8 mouse cellular contexts compared by ENCODE assay signal in the genomic region with DNA sequence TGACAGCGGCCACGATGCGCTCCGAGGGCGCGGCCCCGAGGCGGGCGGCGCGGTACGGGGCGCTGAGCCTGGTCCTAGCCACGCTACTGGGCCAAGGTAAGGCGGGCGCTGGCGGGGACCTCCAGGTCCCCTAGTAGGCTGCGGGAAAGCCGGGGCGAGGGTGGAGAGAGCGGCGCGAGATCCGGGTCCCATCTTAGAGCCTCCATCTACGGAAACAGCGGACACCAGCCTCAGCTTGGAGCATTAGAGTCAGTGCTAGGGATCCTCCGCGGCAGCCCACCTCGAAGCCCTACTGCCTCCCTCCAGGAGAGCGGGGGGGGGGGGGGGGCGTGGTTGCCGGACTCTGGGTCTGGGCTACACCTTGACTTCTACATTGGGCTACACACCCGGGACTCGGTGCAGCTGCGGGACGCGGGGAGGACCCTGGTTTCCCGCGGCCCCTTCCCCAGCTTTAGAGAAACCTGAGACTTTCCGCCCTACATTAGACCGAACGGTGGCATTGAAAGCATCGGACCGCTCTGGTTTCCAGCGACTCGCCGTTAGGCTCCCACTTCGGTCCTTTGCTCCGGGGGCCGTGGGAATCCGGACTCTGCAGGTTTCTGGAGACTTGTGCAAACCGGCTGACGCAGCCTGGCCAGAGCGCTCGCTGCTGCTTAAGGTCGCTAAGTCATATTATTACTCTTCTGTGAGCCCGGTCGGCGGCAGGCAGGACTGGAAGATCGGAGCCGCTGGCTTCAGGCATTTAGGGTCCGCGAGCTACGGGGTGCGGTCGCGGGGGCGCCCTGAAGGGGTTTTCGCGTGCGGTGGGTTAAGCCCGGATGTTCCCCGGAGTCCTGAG. TPM values are rescaled to one million over a fixed set of nuclear protein-coding genes. Genes with fewer than 3 reads are reported as not detected.
DNase-seq lines count a peak whose midpoint lies in the region; ATAC-seq and TF ChIP-seq lines count a peak whose summit lies in the region.

No protein-coding gene starts in this region.

- TF ChIP-seq EP300 in liver, embryonic 14.5 days (IDR thresholded peaks at IDR 0.05; ENCODE audit: low read depth): no peak

- H3K4me3 ChIP-seq in kidney, postnatal 0 days (replicated peaks; ENCODE audit: low read depth, low read length): peak overlapping the region; percentile 42
- peak overlapping the region; percentile 61 for H3K4me3 ChIP-seq in forebrain, embryonic 15.5 days
- H3K4me3 ChIP-seq in liver, embryonic 14.5 days (ENCODE audit: insufficient read depth in 1 of 2, low read depth in 2 of 2, low read length in 2 of 2): peak overlapping the region in 1 of 2 experiments; percentile 40; a peak in 2 of 4 replicates
- peak overlapping the region; percentile 61 for H3K4me3 ChIP-seq in stomach, embryonic 15.5 days (replicated peaks)

- no peaks in the 10 kb centered on the region for H3K4me1 ChIP-seq in kidney, postnatal 0 days (replicated peaks; ENCODE audit: insufficient read depth, low read length)
- peaks cover 29% of the 10 kb centered on the region for H3K4me1 ChIP-seq in forebrain, embryonic 15.5 days
- H3K4me1 ChIP-seq in liver, embryonic 14.5 days (replicated peaks; ENCODE audit: control insufficient read depth in 2 of 2, insufficient read depth in 2 of 2, low read length in 1 of 2): no peaks in the 10 kb centered on the region
- H3K4me1 ChIP-seq in stomach, embryonic 15.5 days: peaks cover 21% of the 10 kb centered on the region

- H3K27ac ChIP-seq in kidney, postnatal 0 days: no peak overlapping the region
- no peak overlapping the region for H3K27ac ChIP-seq in forebrain, embryonic 15.5 days (replicated peaks)
- no peak overlapping the region for H3K27ac ChIP-seq in liver, embryonic 14.5 days
- H3K27ac ChIP-seq in stomach, embryonic 15.5 days: no peak overlapping the region

- no peaks in the 10 kb centered on the region for H3K36me3 ChIP-seq in kidney, postnatal 0 days (ENCODE audit: insufficient read depth, low read length)
- no peaks in the 10 kb centered on the region for H3K36me3 ChIP-seq in forebrain, embryonic 15.5 days
- no peaks in the 10 kb centered on the region for H3K36me3 ChIP-seq in liver, embryonic 14.5 days (replicated peaks; ENCODE audit: control insufficient read depth, insufficient read depth, low read depth)
- H3K36me3 ChIP-seq in stomach, embryonic 15.5 days: no peaks in the 10 kb centered on the region

- peak; percentile 4 for DNase-seq in kidney, postnatal 0 days (ENCODE audit: low spot score)
- no peak for DNase-seq in kidney, adult 8-10 months
- DNase-seq in cerebellum, adult 11 months: peak; percentile 39
- no peak for DNase-seq in liver, embryonic 14.5 days (ENCODE audit: low read depth in 3 of 3, low spot score in 3 of 3)
- DNase-seq in gastrocnemius, postnatal 14 days: no peak
- DNase-seq in thymus, postnatal 25 days: no peak

- H3K9ac ChIP-seq in kidney, postnatal 0 days (ENCODE audit: low read depth, low read length): 0 out of 2 replicates have a peak overlapping the region, but pooled peaks have one; percentile 35
- peak overlapping the region; percentile 50 for H3K9ac ChIP-seq in forebrain, embryonic 15.5 days (replicated peaks)
- H3K9ac ChIP-seq in liver, embryonic 14.5 days (replicated peaks): no peak overlapping the region
- peak overlapping the region; percentile 4; the same call in 1 of the 2 replicates for H3K9ac ChIP-seq in stomach, embryonic 15.5 days

- no peaks in the 10 kb centered on the region; the same call in 1 of the 2 replicates for H3K9me3 ChIP-seq in kidney, postnatal 0 days (replicated peaks; ENCODE audit: low read length)
- no peaks in the 10 kb centered on the region for H3K9me3 ChIP-seq in forebrain, embryonic 15.5 days
- no peaks in the 10 kb centered on the region for H3K9me3 ChIP-seq in liver, embryonic 14.5 days (ENCODE audit: control insufficient read depth, low read length)
- no peaks in the 10 kb centered on the region for H3K9me3 ChIP-seq in stomach, embryonic 15.5 days

- H3K4me2 ChIP-seq in kidney, postnatal 0 days (ENCODE audit: low read length): peak overlapping the region; percentile 85
- peak overlapping the region; percentile 87 for H3K4me2 ChIP-seq in forebrain, embryonic 15.5 days (replicated peaks)
- peak overlapping the region; percentile 26 for H3K4me2 ChIP-seq in liver, embryonic 14.5 days (ENCODE audit: low read depth)
- H3K4me2 ChIP-seq in stomach, embryonic 15.5 days: peak overlapping the region; percentile 87

- intact Hi-C loops in gastrocnemius, postnatal 14 days (cut with DNase I; ENCODE audit: low total_unique reads): no loop called here

- peaks cover 40% of the 10 kb centered on the region for H3K27me3 ChIP-seq in kidney, postnatal 0 days (ENCODE audit: insufficient read depth, low read length)
- peaks cover 34% of the 10 kb centered on the region for H3K27me3 ChIP-seq in forebrain, embryonic 15.5 days
- peaks cover 41% of the 10 kb centered on the region for H3K27me3 ChIP-seq in liver, embryonic 14.5 days (ENCODE audit: control insufficient read depth, insufficient read depth, low read length)
- H3K27me3 ChIP-seq in stomach, embryonic 15.5 days (replicated peaks): peaks cover 54% of the 10 kb centered on the region

- under 1% methylated on average over 70 of the region's 73 CpGs for WGBS in kidney, postnatal 0 days
- under 1% methylated on average over 71 of the region's 73 CpGs for WGBS in forebrain, embryonic 15.5 days
- 2% methylated on average over 68 of the region's 73 CpGs for WGBS in liver, embryonic 14.5 days (ENCODE audit: insufficient replicate concordance)
- WGBS in stomach, embryonic 15.5 days: under 1% methylated on average over 73 of the region's 73 CpGs

- no peak for TF ChIP-seq CTCF in kidney, postnatal 0 days (IDR thresholded peaks at IDR 0.05; ENCODE audit: low read depth)
- no peak for TF ChIP-seq CTCF in liver, embryonic 14.5 days (IDR thresholded peaks at IDR 0.05; ENCODE audit: low read depth)

- ATAC-seq in kidney, postnatal 0 days (replicated peaks; ENCODE audit: low FRiP score, low read depth): peak; percentile 71
- peak; percentile 77; the same call in 1 of the 2 replicates for ATAC-seq in forebrain, embryonic 15.5 days (replicated peaks)
- no peak for ATAC-seq in liver, embryonic 14.5 days (ENCODE audit: insufficient read depth)
- peak; percentile 70 for ATAC-seq in stomach, embryonic 15.5 days (ENCODE audit: insufficient read depth, low FRiP score, low read depth)

RNA-seq across cellular contexts. Expression of a gene that starts 0.5 kb away (rescaled TPM):
- polyA plus RNA-seq in kidney, postnatal 0 days (2015; fragmentation: Nextera tagmentation; extraction: Ambion mirVana): 0.74 and 0.75 TPM in 2 replicates
- 6.3 and 7.5 TPM in 2 replicates for polyA plus RNA-seq in forebrain, embryonic 15.5 days (2015; fragmentation: Nextera tagmentation; extraction: Ambion mirVana)
- polyA plus RNA-seq in liver, embryonic 14.5 days (2012; rRNA removed): 0.05 and 0.08 TPM in 2 replicates
- 0.03 TPM in 1 of 2 replicates, not detected in the other for polyA plus RNA-seq in liver, embryonic 14.5 days (2014; fragmentation: Nextera tagmentation; extraction: Ambion mirVana)
- polyA plus RNA-seq in stomach, embryonic 15.5 days (2015; fragmentation: Nextera tagmentation; extraction: Ambion mirVana): 2.0 and 2.2 TPM in 2 replicates
- total RNA-seq in gastrocnemius, postnatal 14 days (2021): under 1 TPM; 0.11 to 0.43 TPM

Comparison
In these comparisons a context has a peak if more than half of its experiments do, and no peak if none do; other contexts are left out.
1. DNase-seq: peak in kidney, postnatal 0 days (single experiment) and cerebellum, adult 11 months (single experiment); none in kidney, adult 8-10 months (0 of 2), liver, embryonic 14.5 days (0 of 3), gastrocnemius, postnatal 14 days (single experiment) and thymus, postnatal 25 days (single experiment).
2. H3K4me2 ChIP-seq: peak in every context shown above with its lines; median percentile 87 in forebrain, embryonic 15.5 days; 87 in stomach, embryonic 15.5 days; 85 in kidney, postnatal 0 days; 26 in liver, embryonic 14.5 days.